Mouse (Mus musculus): ENCODE measurements around the gene Zfp367. TPM values are rescaled to one million over a fixed set of nuclear protein-coding genes. Genes with fewer than 3 reads are reported as not detected.
A peak's percentile ranks its signal among the peaks of the same experiment; 100 is the strongest.

Zfp367 gene
- total RNA-seq (2022): 10 to 100 TPM; 22.3 to 23.6 (median 22.8) TPM

DNA sequence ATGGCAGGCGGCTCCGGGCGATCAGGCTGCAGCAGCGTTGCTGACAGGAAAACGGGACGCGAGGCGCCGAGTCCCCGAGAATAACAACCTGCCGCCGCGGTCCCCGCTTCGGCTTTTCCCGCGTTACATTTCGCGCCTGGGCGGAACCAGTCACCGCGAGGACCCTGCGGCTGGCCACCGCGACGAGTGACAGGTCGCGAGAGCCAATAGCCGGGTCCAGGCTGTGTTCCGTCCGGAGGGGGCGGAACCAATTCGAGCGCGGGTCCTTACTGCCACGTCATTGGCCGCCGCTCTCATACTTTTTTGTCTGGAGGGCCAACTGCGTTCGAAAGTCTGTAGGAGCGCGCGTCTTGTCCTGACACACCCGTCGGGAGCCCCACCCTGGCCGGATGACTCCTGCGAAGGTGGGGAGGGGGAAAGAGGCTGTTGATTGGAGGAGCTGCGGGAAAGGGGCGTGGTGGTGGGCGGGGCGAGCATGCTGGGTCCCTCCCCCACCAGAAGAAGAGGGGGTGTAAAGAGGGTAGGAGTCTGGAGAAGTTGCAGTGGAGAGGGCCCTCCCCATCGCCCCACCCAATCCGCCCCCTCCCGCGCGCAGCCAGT is at the start of gene Zfp367:
Gene Zfp367 (minus strand): TSS at position 120 of the 600 bp plus-strand sequence.
- peak; percentile 98 for DNase-seq (ENCODE audit: low spot score)

DNA sequence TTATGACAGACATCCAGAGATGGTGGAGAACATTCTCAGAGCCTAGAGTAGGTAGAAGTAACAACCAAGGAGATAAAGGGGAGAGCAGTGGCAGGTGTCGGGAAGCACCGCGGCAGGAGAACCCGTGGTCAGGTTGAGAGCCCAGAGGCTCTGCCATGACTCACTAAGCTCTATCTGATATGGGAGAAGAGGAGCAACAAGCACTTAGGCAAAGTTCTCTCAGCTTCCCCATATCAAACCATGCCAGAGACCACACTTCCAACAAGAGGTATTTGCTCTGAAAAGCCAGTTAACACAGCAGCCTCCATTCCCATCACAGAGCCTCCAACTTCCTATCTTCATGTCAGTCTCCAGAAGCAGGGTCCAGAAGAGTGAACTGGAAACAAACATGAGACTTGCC is 47.9 kb upstream of the Zfp367 start:
- DNase-seq (ENCODE audit: low spot score): no peak

- DNase-seq (ENCODE audit: low spot score): no peak
Measured at GRCm38 (mm10) chr13:64198310-64198709, 45.3 kb upstream of the Zfp367 start.

DNA sequence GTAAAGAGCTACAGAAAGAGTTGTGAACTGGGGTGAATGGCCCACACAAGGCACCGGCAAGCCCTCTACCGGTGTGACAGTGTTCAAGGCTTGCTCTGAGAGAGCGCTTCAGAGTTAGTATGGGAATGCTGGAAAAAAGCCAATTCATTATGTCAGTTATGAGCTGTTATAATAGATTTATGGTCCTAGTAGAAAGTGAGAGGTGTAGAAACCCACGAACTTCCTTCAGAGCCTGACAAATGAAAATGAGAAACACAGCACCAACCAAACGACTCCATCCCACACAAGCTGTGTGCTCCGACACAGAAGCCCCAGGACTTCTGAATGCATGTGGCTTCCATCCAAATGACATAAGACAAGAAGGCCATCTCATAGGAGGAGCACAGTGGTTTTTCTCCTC is 44.9 kb upstream of the Zfp367 start:
- DNase-seq (ENCODE audit: low spot score): no peak

- no peak for DNase-seq (ENCODE audit: low spot score)
Measured at GRCm38 (mm10) chr13:64187065-64187464, 34.1 kb upstream of the Zfp367 start.

GRCm38 (mm10) chr13:64186516-64186915 is 33.5 kb upstream of the Zfp367 start:
- DNase-seq (ENCODE audit: low spot score): no peak

DNA sequence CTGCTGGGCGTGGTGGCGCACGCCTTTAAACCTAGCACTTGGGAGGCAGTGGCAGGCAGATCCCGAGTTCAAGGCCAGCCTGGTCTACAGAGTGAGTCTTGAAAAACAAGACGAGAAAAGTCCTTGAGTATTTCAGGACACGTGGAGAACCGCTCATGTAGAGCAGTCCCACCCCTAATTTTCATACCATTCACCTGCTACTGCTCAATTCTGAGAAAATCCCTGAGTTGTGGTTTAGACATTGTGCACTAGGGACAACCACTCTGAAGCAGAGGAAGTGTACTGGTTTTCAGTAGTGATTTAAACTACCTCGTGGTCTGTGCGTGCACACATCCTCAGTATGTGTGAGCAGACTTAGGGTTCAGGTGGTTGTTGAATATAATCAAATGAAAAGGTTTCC is 32.6 kb upstream of the Zfp367 start:
- no peak for DNase-seq (ENCODE audit: low spot score)

- DNase-seq (ENCODE audit: low spot score): no peak
Measured at GRCm38 (mm10) chr13:64185176-64185575, 32.2 kb upstream of the Zfp367 start.

GRCm38 (mm10) chr13:64184361-64184760 is 31.4 kb upstream of the Zfp367 start:
- no peak for DNase-seq (ENCODE audit: low spot score)

GRCm38 (mm10) chr13:64183583-64183982 is 30.6 kb upstream of the Zfp367 start:
- DNase-seq (ENCODE audit: low spot score): no peak

DNA sequence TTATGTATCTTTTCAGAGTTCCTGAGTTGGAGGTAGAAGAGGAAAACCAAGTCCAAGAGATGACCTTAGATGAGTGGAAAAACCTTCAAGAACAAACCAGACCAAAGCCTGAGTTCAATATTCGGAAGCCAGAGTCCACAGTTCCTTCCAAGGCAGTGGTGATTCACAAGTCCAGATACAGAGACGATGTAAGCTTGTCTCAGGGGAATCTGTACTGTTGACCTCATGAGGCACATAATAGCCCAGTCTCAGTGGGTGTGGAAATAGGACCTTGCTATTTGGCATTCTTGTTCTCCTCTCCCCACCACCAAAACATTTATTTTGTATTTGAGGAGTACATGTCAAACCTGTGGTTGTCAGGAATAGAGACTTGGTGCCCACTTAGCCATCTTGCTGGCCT is 29.1 kb upstream of the Zfp367 start:
- DNase-seq (ENCODE audit: low spot score): no peak

- DNase-seq (ENCODE audit: low spot score): peak; percentile 34
Measured at GRCm38 (mm10) chr13:64180888-64181287, 27.9 kb upstream of the Zfp367 start.

GRCm38 (mm10) chr13:64180300-64180699 is 27.3 kb upstream of the Zfp367 start:
- no peak for DNase-seq (ENCODE audit: low spot score)

DNA sequence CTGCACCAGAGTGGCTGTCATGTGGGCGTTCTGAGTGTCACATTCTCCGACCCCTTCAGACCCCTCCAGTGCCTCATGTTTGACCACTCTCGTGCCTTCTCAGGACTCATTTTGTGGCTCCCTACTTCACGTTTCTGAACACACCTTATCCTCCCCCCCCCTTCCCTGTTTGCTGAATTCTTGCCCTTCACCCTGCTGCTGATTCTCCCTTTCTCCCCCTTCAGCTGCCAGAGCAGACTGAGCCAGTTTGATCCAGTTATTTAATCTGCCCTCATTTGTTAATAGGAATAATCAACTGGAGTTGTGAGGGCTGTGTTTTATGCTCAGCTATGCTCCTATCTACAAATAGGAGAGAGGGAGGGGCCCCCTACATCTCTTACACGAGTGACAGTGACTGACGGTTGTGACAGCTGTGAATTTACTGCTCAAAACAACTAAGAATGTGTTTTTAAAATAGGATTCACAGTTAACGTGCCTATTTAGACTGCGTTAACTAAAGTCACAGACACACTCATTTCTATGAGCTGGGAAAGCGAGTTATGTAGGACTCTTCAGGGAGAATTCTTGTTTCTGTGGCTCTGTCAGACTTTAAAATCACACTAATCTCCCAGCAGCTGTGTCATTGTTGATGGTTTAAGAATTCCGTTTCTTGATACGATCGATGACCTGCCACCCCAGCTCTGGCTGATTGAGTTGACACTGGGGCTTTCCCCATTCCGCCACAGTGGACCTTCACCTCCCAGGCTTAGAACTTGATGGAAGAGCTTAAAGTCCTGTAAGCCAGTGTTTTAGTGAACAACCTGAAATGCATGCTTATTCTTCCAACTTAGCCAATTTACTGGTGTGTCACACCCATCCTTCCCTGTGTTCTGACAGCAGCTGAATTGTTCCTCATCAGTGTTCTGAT is 26.0 kb upstream of the Zfp367 start:
- no peak for DNase-seq (ENCODE audit: low spot score)

- DNase-seq (ENCODE audit: low spot score): no peak
Measured at GRCm38 (mm10) chr13:64178000-64178399, 25.0 kb upstream of the Zfp367 start.

GRCm38 (mm10) chr13:64169746-64170145 is 16.7 kb upstream of the Zfp367 start:
- no peak for DNase-seq (ENCODE audit: low spot score)

- DNase-seq (ENCODE audit: low spot score): no peak
Measured at GRCm38 (mm10) chr13:64163147-64163715, 10.2 kb upstream of the Zfp367 start.

DNA sequence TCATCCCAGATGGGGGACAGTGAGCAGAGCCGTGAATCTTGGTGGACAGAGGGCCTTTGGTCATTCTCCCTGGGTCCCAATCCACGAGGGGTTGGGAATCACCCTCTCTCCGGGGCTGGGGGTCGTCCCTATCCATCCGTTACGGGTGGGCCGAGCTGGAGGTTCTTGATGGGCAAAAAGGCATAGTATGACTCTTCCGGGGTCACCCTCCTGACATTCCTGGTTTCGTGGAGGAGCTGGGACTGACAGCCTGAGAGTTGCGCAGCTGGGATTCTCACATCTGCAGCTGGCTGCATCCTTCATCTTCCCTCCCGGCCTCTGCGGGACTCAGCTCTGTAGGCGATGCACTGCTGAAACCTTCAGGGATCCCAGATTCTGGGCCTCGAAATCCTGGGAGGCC is 9.6 kb upstream of the Zfp367 start:
- DNase-seq (ENCODE audit: low spot score): no peak

DNA sequence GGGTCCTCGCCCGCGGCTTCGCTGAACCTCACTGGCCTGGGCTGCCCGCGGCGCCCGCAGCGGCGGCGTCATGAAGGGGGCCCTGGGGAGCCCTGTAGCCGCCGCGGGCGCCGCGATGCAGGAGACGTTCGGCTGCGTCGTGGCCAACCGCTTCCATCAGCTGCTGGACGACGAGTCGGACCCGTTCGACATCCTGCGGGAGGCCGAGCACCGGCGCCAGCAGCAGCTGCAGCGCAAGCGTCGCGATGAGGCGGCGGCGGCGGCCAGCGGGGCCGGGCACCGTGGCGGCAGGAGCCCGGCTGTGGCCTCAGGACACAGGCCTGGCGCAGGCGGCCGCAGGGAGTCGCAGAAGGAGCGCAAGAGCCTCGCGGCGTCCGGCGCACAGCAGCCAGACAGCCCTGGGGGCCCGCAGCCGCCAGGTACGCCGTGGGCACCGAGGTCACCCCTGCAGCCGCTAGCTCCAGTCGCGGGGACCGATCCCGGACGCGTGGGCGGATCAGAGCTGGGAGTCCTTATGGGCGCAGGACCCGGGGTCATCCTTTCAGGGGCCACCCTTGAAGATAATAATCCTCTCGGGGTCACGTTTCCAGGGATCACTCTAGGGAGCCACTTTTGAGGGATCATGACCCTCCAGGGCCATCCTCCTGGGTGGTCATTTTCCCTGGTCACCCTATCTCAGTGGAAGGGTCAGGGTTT is 9.1 kb upstream of the Zfp367 start:
- no peak for DNase-seq (ENCODE audit: low spot score)

DNA sequence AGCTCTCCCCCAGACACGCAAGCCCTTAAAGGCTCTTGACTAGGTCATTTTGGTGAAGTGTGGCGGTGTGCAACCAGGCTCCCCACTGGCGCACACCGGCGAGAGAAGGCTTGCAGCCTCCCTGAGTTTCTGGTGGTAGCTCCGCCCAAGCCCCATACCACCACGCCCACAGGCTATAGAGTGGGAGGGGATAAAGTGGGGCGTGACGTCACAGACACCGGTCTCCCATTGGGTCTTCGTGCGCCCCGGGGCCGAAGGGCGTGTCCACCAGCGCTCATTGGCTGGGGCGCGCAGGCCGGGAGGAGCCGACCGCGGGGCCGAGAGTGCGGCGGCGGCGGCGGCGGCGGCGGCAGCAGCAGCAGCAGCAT is 8.5 kb upstream of the Zfp367 start, which contains the start of gene Habp4:
Gene Habp4 (plus strand): TSS at position 277 of the 368 bp plus-strand sequence.
- peak; percentile 98 for DNase-seq (ENCODE audit: low spot score)

- DNase-seq (ENCODE audit: low spot score): no peak
Measured at GRCm38 (mm10) chr13:64156966-64157365, 4.0 kb upstream of the Zfp367 start.

DNA sequence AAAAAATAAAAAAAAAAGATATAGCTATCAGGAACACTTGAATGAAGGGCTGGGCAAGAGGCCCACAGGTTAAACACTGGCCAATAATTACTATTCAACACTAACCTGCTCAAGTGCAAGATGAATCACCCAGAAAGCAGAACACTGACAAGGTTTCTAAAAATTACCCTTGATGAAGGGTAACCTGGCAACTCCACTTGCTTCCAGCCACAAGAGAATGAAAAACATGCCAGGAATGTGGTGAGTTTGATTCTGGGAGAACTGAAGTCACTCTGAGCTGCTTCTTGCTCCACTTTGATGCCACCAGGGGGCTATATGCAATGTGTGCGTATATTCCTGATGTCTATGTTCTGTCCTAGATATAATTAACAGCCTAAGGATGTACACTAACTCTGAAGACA is 2.2 kb upstream of the Zfp367 start:
- peak; percentile 20 for DNase-seq (ENCODE audit: low spot score)

Measured in heart, adult 8-10 months (tissue).